Mouse (Mus musculus): Measurements from ENCODE around the gene Birc5.

- TF ChIP-seq CTCF (conservative IDR thresholded peaks at IDR 0.05; ENCODE audit: low read length): no peak
- no peak for TF ChIP-seq POU5F1 (IDR thresholded peaks at IDR 0.05; ENCODE audit: borderline replicate concordance, low read length)
Observed at GRCm38 (mm10) chr11:117830401-117830800, 18.6 kb upstream of the Birc5 start.
